In genomic region chr17:10209154-10209777, GRCm38 (mm10) we compare ENCODE assay signal across 15 mouse cellular contexts.
DNase-seq lines count a peak whose midpoint lies in the region; ATAC-seq lines count a peak whose summit lies in the region.
"Had no signal": no experiment of that assay in that cellular context is flagged by ENCODE, and none has a peak within 500 bp of the region (broad histone marks: within the 10 kb centered on the region; RNA-seq: fewer than 3 reads in every experiment).

No protein-coding gene starts in this region.

- no peak overlapping the region for H3K4me2 ChIP-seq in forebrain, embryonic 15.5 days (replicated peaks)
- no peak overlapping the region for H3K4me2 ChIP-seq in forebrain, embryonic 14.5 days (ENCODE audit: low read length)
- no peak overlapping the region for H3K4me2 ChIP-seq in midbrain, embryonic 14.5 days (ENCODE audit: low read length)
- no peak overlapping the region for H3K4me2 ChIP-seq in midbrain, embryonic 13.5 days (replicated peaks)
- no peak overlapping the region for H3K4me2 ChIP-seq in hindbrain, embryonic 14.5 days (replicated peaks)
- no peak overlapping the region for H3K4me2 ChIP-seq in liver, embryonic 12.5 days
- H3K4me2 ChIP-seq: limb, embryonic 13.5 days; lung, embryonic 14.5 days had no signal

- H3K9me3 ChIP-seq in forebrain, embryonic 15.5 days: no peaks in the 10 kb centered on the region
- H3K9me3 ChIP-seq in forebrain, embryonic 14.5 days (replicated peaks; ENCODE audit: control insufficient read depth, low read length): no peaks in the 10 kb centered on the region
- no peaks in the 10 kb centered on the region for H3K9me3 ChIP-seq in midbrain, embryonic 14.5 days (ENCODE audit: control insufficient read depth, low read length)
- no peaks in the 10 kb centered on the region for H3K9me3 ChIP-seq in midbrain, embryonic 13.5 days
- no peaks in the 10 kb centered on the region for H3K9me3 ChIP-seq in hindbrain, embryonic 14.5 days (ENCODE audit: control insufficient read depth, low read length)
- no peaks in the 10 kb centered on the region for H3K9me3 ChIP-seq in liver, embryonic 12.5 days (replicated peaks)
- H3K9me3 ChIP-seq: limb, embryonic 13.5 days had no signal

- no peak for ATAC-seq in forebrain, embryonic 15.5 days (replicated peaks)
- no peak; the same call in 1 of the 2 replicates for ATAC-seq in forebrain, embryonic 14.5 days
- ATAC-seq in midbrain, embryonic 14.5 days (ENCODE audit: low FRiP score, low TSS enrichment): no peak
- ATAC-seq in midbrain, embryonic 13.5 days: no peak
- ATAC-seq in hindbrain, embryonic 14.5 days (ENCODE audit: low FRiP score): no peak
- ATAC-seq in liver, embryonic 12.5 days: no peak
- ATAC-seq: inflammation-experienced regulatory T-cells, adult 6 months had no signal

- 0 out of 2 replicates have a peak overlapping the region, but pooled peaks have one; percentile 7 for H3K27ac ChIP-seq in forebrain, embryonic 15.5 days (replicated peaks)
- no peak overlapping the region for H3K27ac ChIP-seq in forebrain, embryonic 14.5 days (ENCODE audit: low read depth, low read length)
- peak overlapping the region; percentile 55; the same call in 1 of the 2 replicates for H3K27ac ChIP-seq in midbrain, embryonic 14.5 days (replicated peaks; ENCODE audit: low read depth, low read length)
- no peak overlapping the region for H3K27ac ChIP-seq in midbrain, embryonic 13.5 days
- peak overlapping the region; percentile 10; the same call in 1 of the 2 replicates for H3K27ac ChIP-seq in hindbrain, embryonic 14.5 days
- H3K27ac ChIP-seq in liver, embryonic 12.5 days: no peak overlapping the region
- H3K27ac ChIP-seq: limb, embryonic 13.5 days had no signal

- H3K36me3 ChIP-seq in forebrain, embryonic 15.5 days: peaks cover 10% of the 10 kb centered on the region; the same call in 1 of the 2 replicates
- peaks cover 30% of the 10 kb centered on the region for H3K36me3 ChIP-seq in forebrain, embryonic 14.5 days (ENCODE audit: control insufficient read depth, insufficient read depth, low read length)
- peaks cover 22% of the 10 kb centered on the region for H3K36me3 ChIP-seq in midbrain, embryonic 14.5 days (ENCODE audit: control insufficient read depth, insufficient read depth, low read length)
- H3K36me3 ChIP-seq in midbrain, embryonic 13.5 days: peaks cover 15% of the 10 kb centered on the region
- peaks cover 34% of the 10 kb centered on the region for H3K36me3 ChIP-seq in hindbrain, embryonic 14.5 days (replicated peaks; ENCODE audit: control insufficient read depth, insufficient read depth)
- H3K36me3 ChIP-seq in liver, embryonic 12.5 days: peaks cover 32% of the 10 kb centered on the region

- peaks cover 6% of the 10 kb centered on the region; the same call in 1 of the 2 replicates for H3K4me1 ChIP-seq in forebrain, embryonic 15.5 days
- peaks cover 3% of the 10 kb centered on the region; the same call in 1 of the 2 replicates for H3K4me1 ChIP-seq in forebrain, embryonic 14.5 days (ENCODE audit: control insufficient read depth, insufficient read depth, low read length)
- H3K4me1 ChIP-seq in midbrain, embryonic 14.5 days (ENCODE audit: control insufficient read depth, insufficient read depth, low read length): peaks cover 2% of the 10 kb centered on the region; the same call in 1 of the 2 replicates
- H3K4me1 ChIP-seq in midbrain, embryonic 13.5 days (replicated peaks): 0 out of 2 replicates have a peak, but pooled peaks cover 6% of the 10 kb centered on the region
- H3K4me1 ChIP-seq in hindbrain, embryonic 14.5 days (replicated peaks; ENCODE audit: control insufficient read depth, insufficient read depth, low read length): no peaks in the 10 kb centered on the region
- no peaks in the 10 kb centered on the region for H3K4me1 ChIP-seq in liver, embryonic 12.5 days
- H3K4me1 ChIP-seq: limb, embryonic 13.5 days had no signal

- DNase-seq in forebrain, embryonic 14.5 days (ENCODE audit: low spot score): no peak
- no peak for DNase-seq in midbrain, embryonic 14.5 days
- DNase-seq in hindbrain, embryonic 14.5 days (ENCODE audit: low spot score): no peak
- DNase-seq in retina, postnatal 7 days (ENCODE audit: low read depth, low spot score): peak; percentile 6
- DNase-seq in kidney, adult 9 months: no peak
- DNase-seq: cerebellum, adult 11-12 months; heart, adult 11 months; lung, embryonic 14.5 days; right cerebral cortex, postnatal 25 days had no signal

- 25% methylated on average over 12 of the region's 12 CpGs for WGBS in forebrain, embryonic 15.5 days
- 27% methylated on average over 12 of the region's 12 CpGs for WGBS in forebrain, embryonic 14.5 days
- 8% methylated on average over 12 of the region's 12 CpGs for WGBS in midbrain, embryonic 14.5 days
- 13% methylated on average over 12 of the region's 12 CpGs for WGBS in midbrain, embryonic 13.5 days
- WGBS in hindbrain, embryonic 14.5 days: 12% methylated on average over 12 of the region's 12 CpGs
- 77% methylated on average over 12 of the region's 12 CpGs for whole genome bisulfite sequencing in liver, embryonic 12.5 days (ENCODE audit: insufficient replicate concordance)

- H3K4me3 ChIP-seq in forebrain, embryonic 15.5 days: no peak overlapping the region
- H3K4me3 ChIP-seq in forebrain, embryonic 14.5 days (ENCODE audit: low read depth, low read length): no peak overlapping the region
- no peak overlapping the region for H3K4me3 ChIP-seq in midbrain, embryonic 14.5 days (replicated peaks; ENCODE audit: low read depth, low read length)
- no peak overlapping the region for H3K4me3 ChIP-seq in midbrain, embryonic 13.5 days (replicated peaks)
- H3K4me3 ChIP-seq in hindbrain, embryonic 14.5 days (replicated peaks; ENCODE audit: low read length): no peak overlapping the region
- H3K4me3 ChIP-seq in liver, embryonic 12.5 days: no peak overlapping the region
- H3K4me3 ChIP-seq: erythroblast, embryonic 14.5 days; limb, embryonic 13.5 days had no signal

- H3K9ac ChIP-seq in forebrain, embryonic 15.5 days (replicated peaks): no peak overlapping the region
- H3K9ac ChIP-seq in forebrain, embryonic 14.5 days (ENCODE audit: low read length): no peak overlapping the region
- H3K9ac ChIP-seq in midbrain, embryonic 14.5 days (replicated peaks; ENCODE audit: low read length): no peak overlapping the region
- H3K9ac ChIP-seq in midbrain, embryonic 13.5 days (replicated peaks): no peak overlapping the region
- no peak overlapping the region for H3K9ac ChIP-seq in hindbrain, embryonic 14.5 days
- H3K9ac ChIP-seq in liver, embryonic 12.5 days: no peak overlapping the region
- H3K9ac ChIP-seq: limb, embryonic 13.5 days; lung, embryonic 14.5 days had no signal

- no peaks in the 10 kb centered on the region for H3K27me3 ChIP-seq in forebrain, embryonic 15.5 days
- H3K27me3 ChIP-seq in forebrain, embryonic 14.5 days (replicated peaks; ENCODE audit: control insufficient read depth, insufficient read depth, low read length): no peaks in the 10 kb centered on the region
- H3K27me3 ChIP-seq in midbrain, embryonic 14.5 days (ENCODE audit: control insufficient read depth, insufficient read depth, low read length): no peaks in the 10 kb centered on the region
- H3K27me3 ChIP-seq in midbrain, embryonic 13.5 days: no peaks in the 10 kb centered on the region
- no peaks in the 10 kb centered on the region for H3K27me3 ChIP-seq in hindbrain, embryonic 14.5 days (ENCODE audit: control insufficient read depth, insufficient read depth, low read length)
- no peaks in the 10 kb centered on the region for H3K27me3 ChIP-seq in liver, embryonic 12.5 days (replicated peaks)
- H3K27me3 ChIP-seq: limb, embryonic 13.5 days had no signal

Comparison
In these comparisons a context has a peak if more than half of its experiments do, and no peak if none do; other contexts are left out.
1. H3K27ac ChIP-seq: peak in forebrain, embryonic 15.5 days (single experiment), midbrain, embryonic 14.5 days (single experiment) and hindbrain, embryonic 14.5 days (single experiment); none in forebrain, embryonic 14.5 days (single experiment), midbrain, embryonic 13.5 days (single experiment) and liver, embryonic 12.5 days (single experiment).